Mouse (Mus musculus) kidney, embryonic 15.5 days (tissue): ENCODE measurements at regions not wholly inside any gene's neighbourhood (a gene's known extent, or its start where the extent isn't known, plus 50 kb on each side); places are given as distances from the start of the nearest gene placed in this dataset.

Experiments
- ATAC-seq: fragments of 200-750 bp; cut with Nextera tagmentation; replicated peaks from 2 replicates; pipeline ENCODE4 v1.8.0; 2017; ENCODE audit warnings: moderate TSS enrichment; ENCODE audit not compliant: low FRiP score
- H3K27ac ChIP-seq: fragments of 300-500 bp; sonication (generic); 2 replicates; pipeline ENCODE4 v1.5.1; 2015; ENCODE audit warnings: mild to moderate bottlenecking, inconsistent platforms
- H3K27me3 ChIP-seq: fragments of 300-500 bp; sonication (generic); 2 replicates; pipeline ENCODE4 v1.6.1; 2015; ENCODE audit warnings: inconsistent platforms
- H3K36me3 ChIP-seq: fragments of 300-500 bp; sonication (generic); 2 replicates; pipeline ENCODE4 v1.6.1; 2015; ENCODE audit warnings: inconsistent platforms
- H3K4me1 ChIP-seq: fragments of 300-500 bp; sonication (generic); 2 replicates; pipeline ENCODE4 v1.6.1; 2015; ENCODE audit warnings: inconsistent platforms
- H3K4me2 ChIP-seq: fragments of 300-500 bp; sonication (generic); 2 replicates; pipeline ENCODE4 v1.6.1; 2015; ENCODE audit warnings: moderate library complexity, mild to moderate bottlenecking, inconsistent platforms
- H3K4me3 ChIP-seq: fragments of 300-500 bp; sonication (generic); replicated peaks from 2 replicates; pipeline ENCODE4 v1.5.1; 2015; ENCODE audit warnings: mild to moderate bottlenecking, inconsistent platforms
- H3K9ac ChIP-seq: fragments of 300-500 bp; sonication (generic); 2 replicates; pipeline ENCODE4 v1.6.1; 2015; ENCODE audit warnings: mild to moderate bottlenecking, inconsistent platforms
- H3K9me3 ChIP-seq: fragments of 300-500 bp; sonication (generic); replicated peaks from 2 replicates; pipeline ENCODE4 v1.6.1; 2016; ENCODE audit warnings: inconsistent platforms
- WGBS: fragments of 180-500 bp; shearing (Covaris S2); methylation state at CpG from one replicate; pipeline ENCODE4 v1.1.7; 2015; ENCODE audit warnings: mixed read lengths; 5-methylcytosine and 5-hydroxymethylcytosine counted together

DNA sequence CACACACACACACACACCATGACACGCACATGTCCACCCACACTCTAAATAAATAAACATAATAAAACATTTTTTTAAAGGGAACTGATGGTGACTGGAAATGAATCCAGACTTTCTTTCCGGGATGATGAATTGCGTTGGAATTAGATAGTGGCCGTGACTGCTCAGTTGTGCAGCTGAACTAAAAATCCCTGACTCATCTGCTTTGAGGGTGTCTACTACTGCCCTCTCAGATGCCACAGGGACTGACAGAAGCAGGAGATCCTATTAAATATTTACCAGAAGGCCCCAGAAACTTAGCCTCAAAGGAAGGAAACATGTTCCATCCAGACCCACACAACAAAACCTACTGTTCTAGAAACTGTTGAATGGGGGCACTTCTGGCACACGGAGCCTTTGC lies 65.7 kb downstream of the Polr2m start:
- Histone ChIP-seq H3K4me3 (no peak overlapping the region), H3K27ac (no peak overlapping the region), H3K4me1 (0 out of 2 replicates have a peak, but pooled peaks cover 2% of the 10 kb centered on the region), H3K4me2 (no peak overlapping the region), H3K9ac (no peak overlapping the region), H3K9me3 (no peaks in the 10 kb centered on the region), H3K36me3 (no peaks in the 10 kb centered on the region), H3K27me3 (no peaks in the 10 kb centered on the region)
- 70% methylated on average over 5 of the region's 5 CpGs for WGBS
- no peak for ATAC-seq

DNA sequence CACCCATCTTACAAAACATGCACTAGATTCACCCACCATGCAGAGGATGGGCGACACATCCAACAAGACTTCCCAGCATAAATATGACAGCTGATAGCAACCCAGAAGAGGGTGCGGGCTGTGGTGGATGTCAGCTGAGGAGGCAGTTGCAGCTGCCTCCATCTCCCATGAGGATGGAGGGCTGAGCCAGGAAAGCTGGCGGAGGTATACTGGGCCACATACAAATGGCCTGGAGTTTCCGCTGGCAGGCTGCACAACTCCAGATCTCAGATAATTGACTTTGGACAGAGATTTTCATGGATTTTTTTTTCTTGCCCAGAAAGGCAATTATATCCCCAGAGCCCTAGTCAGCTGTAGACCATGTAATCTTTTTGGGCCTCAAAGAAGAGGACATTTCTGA lies 67.2 kb downstream of the Polr2m start:
- Histone ChIP-seq H3K27me3 (no peaks in the 10 kb centered on the region), H3K4me2 (no peak overlapping the region), H3K27ac (no peak overlapping the region), H3K4me1 (0 out of 2 replicates have a peak, but pooled peaks cover 2% of the 10 kb centered on the region), H3K36me3 (no peaks in the 10 kb centered on the region), H3K9me3 (no peaks in the 10 kb centered on the region), H3K9ac (no peak overlapping the region), H3K4me3 (no peak overlapping the region)
- 91% methylated on average over 4 of the region's 4 CpGs for WGBS
- no peak for ATAC-seq

DNA sequence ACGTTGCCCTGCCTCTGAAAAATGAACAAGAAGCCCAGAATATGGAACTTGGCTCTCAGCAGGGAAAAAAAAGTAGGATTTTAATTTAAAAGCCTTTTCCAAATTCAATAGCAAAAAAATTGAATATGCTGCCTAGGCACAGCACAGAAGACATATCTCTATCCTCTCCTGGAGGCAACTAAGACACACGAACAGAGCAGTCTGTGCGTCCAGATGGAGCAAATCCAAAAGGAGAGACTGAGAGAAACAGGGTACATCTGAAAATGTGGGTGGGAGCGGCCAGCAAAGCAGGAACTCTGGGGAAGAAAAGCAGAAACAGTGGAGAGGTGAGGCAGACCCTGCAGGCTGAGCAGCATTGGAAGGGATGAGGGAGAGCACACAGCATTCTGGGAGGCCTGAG lies 68.5 kb downstream of the Polr2m start:
- no peaks in the 10 kb centered on the region for H3K9me3 ChIP-seq
- H3K4me3 ChIP-seq, result no peak overlapping the region
- H3K36me3 ChIP-seq, result no peaks in the 10 kb centered on the region
- no peak overlapping the region for H3K9ac ChIP-seq
- H3K27ac ChIP-seq, result no peak overlapping the region
- no peak for ATAC-seq
- H3K4me1 ChIP-seq, result 0 out of 2 replicates have a peak, but pooled peaks cover 2% of the 10 kb centered on the region
- no peaks in the 10 kb centered on the region for H3K27me3 ChIP-seq
- 71% methylated on average over 4 of the region's 4 CpGs for WGBS
- no peak overlapping the region for H3K4me2 ChIP-seq

DNA sequence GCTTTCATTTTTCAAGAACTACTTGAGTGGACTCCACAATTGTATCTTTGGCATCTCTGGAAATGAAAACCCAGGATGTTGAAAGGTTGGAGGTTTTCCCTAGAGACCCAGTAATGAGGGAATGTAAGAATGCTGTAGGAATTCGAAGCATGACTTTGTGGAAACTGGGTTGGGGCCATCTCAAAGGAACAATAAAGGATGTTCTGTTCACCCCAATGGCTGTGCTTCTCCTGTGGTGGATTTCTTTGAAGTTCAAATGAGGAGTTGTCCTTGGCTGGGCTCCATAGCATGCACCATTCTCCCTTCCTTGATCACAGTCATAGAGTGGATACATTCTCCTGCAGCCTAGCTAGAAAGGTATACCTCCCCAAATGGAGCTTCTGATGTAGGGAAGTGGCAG lies 74.6 kb downstream of the Polr2m start:
- H3K4me1 ChIP-seq, result no peaks in the 10 kb centered on the region
- H3K9me3 ChIP-seq, result no peaks in the 10 kb centered on the region
- no peak for ATAC-seq
- no peak overlapping the region for H3K4me2 ChIP-seq
- no peaks in the 10 kb centered on the region for H3K27me3 ChIP-seq
- no peak overlapping the region for H3K27ac ChIP-seq
- WGBS, result 74% methylated on average over 1 of the region's 1 CpGs
- H3K9ac ChIP-seq, result no peak overlapping the region
- no peaks in the 10 kb centered on the region for H3K36me3 ChIP-seq
- H3K4me3 ChIP-seq, result no peak overlapping the region

DNA sequence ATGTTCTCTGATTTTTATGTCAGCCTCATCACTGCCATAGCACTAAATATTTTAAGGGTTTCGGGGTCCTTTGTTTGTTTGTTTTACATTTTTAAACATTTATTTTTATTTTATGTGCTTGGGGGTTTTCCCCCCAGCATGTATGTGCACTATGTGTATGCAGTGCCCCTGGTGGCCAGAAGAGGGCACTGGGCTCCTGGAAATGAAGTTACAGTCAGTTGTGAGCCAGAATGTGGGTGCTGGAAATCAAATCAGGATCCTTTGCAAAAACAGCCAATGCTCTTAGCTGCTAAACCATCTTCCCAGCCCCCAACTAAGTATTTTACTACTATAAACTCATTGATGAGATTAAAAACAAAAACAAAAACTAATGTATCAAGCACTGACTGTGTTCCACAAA lies 75.8 kb downstream of the Polr2m start:
- Histone ChIP-seq H3K9ac (no peak overlapping the region), H3K4me2 (no peak overlapping the region), H3K36me3 (no peaks in the 10 kb centered on the region), H3K27ac (no peak overlapping the region), H3K27me3 (no peaks in the 10 kb centered on the region; the same call in 1 of the 2 replicates), H3K4me3 (no peak overlapping the region), H3K4me1 (no peaks in the 10 kb centered on the region), H3K9me3 (no peaks in the 10 kb centered on the region)
- WGBS, result 89% methylated on average over 1 of the region's 1 CpGs
- no peak for ATAC-seq

DNA sequence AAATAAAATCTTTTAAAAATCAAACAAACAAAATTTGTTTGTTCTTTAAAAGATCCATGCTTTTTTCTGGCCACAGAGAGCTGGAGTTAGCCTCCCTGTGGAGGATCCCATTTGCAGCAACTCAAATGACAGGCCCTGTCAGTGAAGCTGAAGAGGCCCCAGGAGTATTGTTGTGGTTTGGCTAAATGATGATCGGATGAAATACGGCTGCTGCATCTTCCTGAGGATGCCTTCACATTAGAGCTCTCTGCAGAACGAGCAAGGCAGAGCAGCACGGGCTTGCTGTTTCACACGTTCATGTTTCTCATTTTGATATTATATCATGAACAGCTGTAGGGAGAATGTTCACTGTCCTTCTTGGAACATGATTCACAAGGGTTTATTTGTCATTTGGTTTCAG lies 76.8 kb downstream of the Polr2m start:
- WGBS, result 73% methylated on average over 5 of the region's 5 CpGs
- no peaks in the 10 kb centered on the region for H3K4me1 ChIP-seq
- H3K27ac ChIP-seq, result no peak overlapping the region
- no peak for ATAC-seq
- H3K9me3 ChIP-seq, result no peaks in the 10 kb centered on the region
- no peaks in the 10 kb centered on the region for H3K36me3 ChIP-seq
- no peak overlapping the region for H3K9ac ChIP-seq
- no peaks in the 10 kb centered on the region; the same call in 1 of the 2 replicates for H3K27me3 ChIP-seq
- H3K4me3 ChIP-seq, result no peak overlapping the region
- H3K4me2 ChIP-seq, result no peak overlapping the region

DNA sequence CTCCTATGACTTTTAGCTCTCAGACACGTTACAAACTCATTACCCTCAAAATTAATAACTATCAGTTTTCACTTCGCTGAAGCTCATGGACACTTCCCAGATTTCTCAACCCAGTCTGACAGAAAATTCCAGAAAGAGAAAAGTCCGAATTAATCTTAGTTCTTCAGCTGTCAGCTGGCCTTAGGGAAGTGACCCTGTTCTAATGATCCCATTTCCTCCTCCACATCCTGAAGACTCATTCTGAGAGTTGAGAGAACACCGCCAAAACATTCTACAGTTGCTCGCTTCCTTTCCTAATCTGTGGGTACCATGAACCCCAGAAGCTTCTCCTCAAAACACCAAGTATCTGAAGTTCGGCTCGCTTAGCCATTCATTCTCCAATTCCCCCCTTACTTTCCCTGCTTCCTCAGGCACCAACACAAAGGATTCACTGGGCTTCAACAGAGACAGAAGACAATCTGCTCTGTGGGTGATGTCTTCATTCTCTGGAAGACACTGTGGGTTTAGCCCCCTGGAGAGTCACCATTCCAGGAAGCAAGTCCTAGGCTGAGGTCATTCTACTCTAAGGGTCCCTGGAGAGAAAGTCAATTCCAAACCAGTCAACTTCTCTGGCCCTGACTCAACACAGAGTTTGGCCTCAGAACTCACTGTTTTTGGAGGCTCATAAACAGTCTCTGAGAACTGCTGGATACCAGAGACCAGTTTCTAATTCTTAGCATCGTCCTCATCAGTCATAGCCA lies 81.2 kb downstream of the Polr2m start:
- 71% methylated on average over 8 of the region's 8 CpGs for WGBS
- Histone ChIP-seq H3K36me3 (no peaks in the 10 kb centered on the region), H3K27ac (no peak overlapping the region), H3K9me3 (no peaks in the 10 kb centered on the region), H3K4me1 (peaks cover 11% of the 10 kb centered on the region), H3K4me2 (no peak overlapping the region), H3K27me3 (no peaks in the 10 kb centered on the region; the same call in 1 of the 2 replicates), H3K9ac (no peak overlapping the region), H3K4me3 (no peak overlapping the region)
- ATAC-seq, result no peak

DNA sequence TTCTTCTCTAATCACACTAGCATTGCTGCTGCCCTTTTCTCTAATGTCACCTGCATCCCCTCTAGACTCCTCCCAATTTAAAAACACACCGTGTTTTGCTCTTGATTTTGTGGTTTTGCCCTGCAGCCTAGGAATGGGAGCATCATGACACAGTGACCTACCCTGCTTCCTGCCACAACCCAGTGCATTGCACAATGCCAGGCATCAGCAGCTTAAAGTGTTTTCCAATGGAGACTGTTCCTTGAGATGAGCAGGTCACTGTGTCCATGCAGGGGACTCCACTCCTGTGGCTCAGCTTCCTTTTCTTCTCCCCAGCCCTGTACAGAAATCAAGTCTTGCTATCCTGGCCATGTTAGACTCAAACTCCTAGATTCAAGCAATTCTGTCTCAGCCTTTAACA lies 84.1 kb downstream of the Polr2m start:
- no peak overlapping the region for H3K27ac ChIP-seq
- no peak overlapping the region for H3K9ac ChIP-seq
- H3K4me3 ChIP-seq, result no peak overlapping the region
- H3K27me3 ChIP-seq, result no peaks in the 10 kb centered on the region; the same call in 1 of the 2 replicates
- no peaks in the 10 kb centered on the region for H3K36me3 ChIP-seq
- 56% methylated on average over 1 of the region's 1 CpGs for WGBS
- H3K9me3 ChIP-seq, result no peaks in the 10 kb centered on the region
- no peak for ATAC-seq
- H3K4me2 ChIP-seq, result no peak overlapping the region
- peaks cover 22% of the 10 kb centered on the region for H3K4me1 ChIP-seq

DNA sequence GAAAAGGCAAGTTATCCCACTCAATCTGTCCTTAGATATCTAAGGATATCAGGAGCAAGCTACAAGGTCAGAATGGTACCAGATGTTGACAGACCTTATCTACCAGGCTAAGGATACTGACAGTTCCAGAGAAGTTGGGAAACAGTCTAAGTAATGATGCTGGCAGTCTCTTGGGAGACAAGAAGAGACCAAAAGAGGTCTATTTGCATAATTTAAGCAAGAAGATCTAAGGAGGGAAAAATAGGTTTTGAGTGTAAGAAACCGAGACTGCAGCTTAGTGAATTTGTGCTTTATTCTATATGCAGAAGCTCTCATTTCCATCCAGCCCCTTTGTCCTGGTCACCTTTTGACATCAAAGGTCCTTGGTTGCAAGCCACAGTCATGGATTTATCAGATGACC lies 86.4 kb downstream of the Polr2m start:
- 72% methylated on average over 1 of the region's 1 CpGs for WGBS
- Histone ChIP-seq H3K4me2 (no peak overlapping the region), H3K4me1 (peaks cover 24% of the 10 kb centered on the region), H3K9ac (no peak overlapping the region), H3K9me3 (no peaks in the 10 kb centered on the region), H3K36me3 (no peaks in the 10 kb centered on the region), H3K27ac (no peak overlapping the region), H3K27me3 (no peaks in the 10 kb centered on the region), H3K4me3 (no peak overlapping the region)
- no peak for ATAC-seq

DNA sequence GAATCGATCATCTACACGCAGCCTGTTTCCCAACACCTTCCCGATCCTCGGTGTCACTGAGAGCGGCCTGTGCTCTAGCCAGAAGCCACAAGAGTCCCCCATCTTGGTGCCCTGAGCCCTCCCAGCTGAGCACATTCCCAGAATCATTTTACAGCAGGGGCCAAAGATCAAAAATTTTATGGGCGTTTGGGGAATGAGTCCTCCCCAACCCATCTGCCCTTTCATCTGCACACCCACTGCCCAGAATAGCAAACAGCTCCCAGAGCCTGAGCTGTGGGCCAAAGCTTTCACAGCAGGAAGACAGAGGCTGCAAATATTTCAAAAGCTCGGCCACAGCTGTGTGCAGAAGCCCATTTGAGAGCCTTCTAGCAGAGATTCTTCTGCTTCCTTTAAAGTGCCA lies 89.0 kb downstream of the Polr2m start:
- ATAC-seq, result no peak
- H3K36me3 ChIP-seq, result no peaks in the 10 kb centered on the region

DNA sequence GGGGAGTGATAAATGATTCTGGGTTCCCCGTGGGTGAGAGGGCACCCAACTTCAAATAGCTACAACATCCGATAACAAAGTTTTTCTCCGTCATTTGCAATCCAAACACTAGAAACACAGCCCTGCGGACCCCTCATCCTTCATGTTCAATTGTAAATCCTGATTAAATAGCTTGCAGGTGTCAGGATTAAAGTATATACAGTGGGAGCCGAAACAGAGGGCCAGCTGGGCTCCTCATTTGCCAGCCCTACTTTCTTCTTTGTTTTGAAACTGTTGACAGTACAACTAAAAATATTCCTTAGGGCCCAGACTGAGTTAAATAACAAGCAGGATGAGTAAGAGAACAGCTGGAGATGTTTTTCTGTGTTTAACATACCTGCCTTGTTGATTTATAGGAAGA lies 95.5 kb downstream of the Polr2m start:
- 29% methylated on average over 5 of the region's 5 CpGs for WGBS
- H3K4me1 ChIP-seq, result 0 out of 2 replicates have a peak, but pooled peaks cover 3% of the 10 kb centered on the region
- H3K9me3 ChIP-seq, result no peaks in the 10 kb centered on the region
- H3K4me3 ChIP-seq, result no peak overlapping the region
- H3K27me3 ChIP-seq, result no peaks in the 10 kb centered on the region
- ATAC-seq, result no peak
- H3K36me3 ChIP-seq, result no peaks in the 10 kb centered on the region
- no peak overlapping the region for H3K9ac ChIP-seq
- H3K27ac ChIP-seq, result no peak overlapping the region
- no peak overlapping the region for H3K4me2 ChIP-seq

More for the DNA sequence above, 89.0 kb downstream of the Polr2m start:
- Histone ChIP-seq H3K4me2 (no peak overlapping the region), H3K27me3 (no peaks in the 10 kb centered on the region), H3K9ac (no peak overlapping the region), H3K27ac (no peak overlapping the region), H3K9me3 (no peaks in the 10 kb centered on the region), H3K4me3 (no peak overlapping the region), H3K4me1 (peaks cover 24% of the 10 kb centered on the region)
- WGBS, result 37% methylated on average over 7 of the region's 7 CpGs

DNA sequence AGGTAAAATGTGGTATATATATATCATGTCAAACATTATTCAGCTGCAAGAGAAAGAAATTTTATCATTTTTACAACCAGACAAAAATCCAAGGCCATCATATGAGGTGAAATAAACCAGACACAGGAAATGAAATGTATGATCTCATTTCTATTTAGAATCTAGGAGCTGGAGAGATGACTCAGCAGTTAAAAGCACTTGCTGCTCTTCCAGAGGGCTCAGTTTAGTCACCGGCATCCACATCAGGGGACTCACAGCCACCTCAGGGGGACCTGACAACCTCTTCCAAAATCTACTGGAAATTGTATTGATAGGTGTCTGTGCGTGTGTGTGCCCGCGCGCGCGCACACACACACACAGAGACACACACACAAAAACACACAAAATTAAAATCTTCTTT lies 98.3 kb downstream of the Polr2m start:
- H3K4me2 ChIP-seq, result no peak overlapping the region
- 0 out of 2 replicates have a peak, but pooled peaks cover 3% of the 10 kb centered on the region for H3K4me1 ChIP-seq
- H3K9me3 ChIP-seq, result no peaks in the 10 kb centered on the region
- no peak overlapping the region for H3K9ac ChIP-seq
- WGBS, result 93% methylated on average over 7 of the region's 7 CpGs
- ATAC-seq, result no peak
- no peak overlapping the region for H3K27ac ChIP-seq
- H3K27me3 ChIP-seq, result no peaks in the 10 kb centered on the region
- no peak overlapping the region for H3K4me3 ChIP-seq
- H3K36me3 ChIP-seq, result no peaks in the 10 kb centered on the region

DNA sequence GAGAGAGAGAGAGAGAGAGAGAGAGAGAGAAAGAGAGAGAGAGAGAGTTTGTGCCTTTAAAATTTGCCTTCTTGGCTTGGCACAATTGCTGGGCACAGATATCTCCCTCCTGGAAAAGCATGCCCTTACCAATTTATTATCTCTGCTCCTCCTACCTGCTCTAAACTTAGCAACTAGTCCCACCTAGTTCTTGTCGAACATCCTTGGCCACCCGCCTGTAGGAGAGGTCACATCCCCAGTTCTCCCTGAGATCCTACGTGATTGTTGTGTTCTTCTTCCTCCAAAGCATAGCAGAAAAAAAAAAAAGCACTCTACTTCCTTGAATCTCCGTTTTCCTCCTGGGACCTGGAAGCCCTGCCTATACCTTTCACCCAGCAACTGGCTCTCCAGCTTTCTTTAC lies 101.8 kb downstream of the Polr2m start:
- no peaks in the 10 kb centered on the region for H3K36me3 ChIP-seq
- no peaks in the 10 kb centered on the region for H3K4me1 ChIP-seq
- no peak overlapping the region for H3K27ac ChIP-seq
- H3K9me3 ChIP-seq, result no peaks in the 10 kb centered on the region
- no peak overlapping the region for H3K4me3 ChIP-seq
- no peaks in the 10 kb centered on the region for H3K27me3 ChIP-seq
- 72% methylated on average over 4 of the region's 4 CpGs for WGBS
- ATAC-seq, result no peak
- H3K4me2 ChIP-seq, result no peak overlapping the region
- no peak overlapping the region for H3K9ac ChIP-seq
